Mouse (Mus musculus): ENCODE results near the gene Dydc1. TPM values are rescaled to one million over a fixed set of nuclear protein-coding genes. Genes with fewer than 3 reads are reported as not detected.

The Dydc1 gene
- polyA plus RNA-seq, 1 experiment from 2014 or later = not detected

DNA sequence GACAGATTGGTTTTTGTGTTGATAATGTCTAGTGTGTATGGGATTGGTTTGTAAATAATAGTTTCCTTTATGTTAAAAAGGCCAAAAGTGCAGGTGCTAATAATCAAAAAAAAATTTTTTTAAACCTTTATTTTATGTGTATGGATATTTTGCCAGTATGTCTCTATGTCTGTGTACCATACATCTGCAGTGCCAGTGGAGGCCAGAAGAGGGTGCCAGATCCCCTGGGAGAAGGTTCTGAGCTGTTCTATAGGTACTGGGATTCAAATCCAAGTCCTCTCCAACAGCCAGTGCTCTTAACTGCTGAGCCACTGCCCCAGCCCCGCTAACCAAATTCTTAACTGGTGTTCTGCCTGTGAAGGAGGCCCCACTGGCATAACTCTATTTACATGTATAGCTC, 14.8 kb downstream of the Dydc1 start:
- Histone ChIP-seq H3K4me3 (ENCODE audit: low read depth, low read length) (no peak overlapping the region), H3K27me3 (ENCODE audit: control insufficient read depth, insufficient read depth, low read length) (no peaks in the 10 kb centered on the region), H3K9me3 (ENCODE audit: control insufficient read depth, low read length) (no peaks in the 10 kb centered on the region), H3K27ac (ENCODE audit: low read depth, low read length) (no peak overlapping the region), H3K4me2 (ENCODE audit: low read depth) (no peak overlapping the region), H3K36me3 (ENCODE audit: control insufficient read depth, insufficient read depth, low read length) (no peaks in the 10 kb centered on the region), H3K9ac (ENCODE audit: low read length) (no peak overlapping the region), H3K4me1 (ENCODE audit: control insufficient read depth, insufficient read depth, low read length) (no peaks in the 10 kb centered on the region)
- WGBS = 81% methylated on average over 1 of the region's 1 CpGs
- DNase-seq (ENCODE audit: low spot score) = no peak
- no peak for ATAC-seq (ENCODE audit: insufficient read depth, low FRiP score, low TSS enrichment)

DNA sequence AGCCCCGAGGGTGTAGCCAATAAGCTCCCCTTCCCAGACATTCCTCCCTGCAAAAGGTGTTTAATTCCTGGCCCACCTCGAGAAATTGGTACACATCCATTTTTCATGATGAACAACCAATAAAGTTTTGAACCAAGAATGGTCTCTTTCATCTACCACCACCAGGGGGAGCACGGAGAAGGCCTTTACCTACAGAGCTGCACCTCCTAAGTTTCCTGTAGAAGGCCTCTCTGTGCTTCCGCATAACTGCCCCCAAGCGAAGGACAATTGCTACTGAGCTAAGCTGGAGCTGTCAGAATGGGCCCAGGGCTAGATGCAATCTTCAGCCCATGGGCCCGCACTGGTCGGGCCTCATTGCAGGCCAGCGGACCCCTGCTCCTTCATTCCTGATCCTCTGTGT, 18.1 kb downstream of the Dydc1 start:
- Histone ChIP-seq H3K9me3 (ENCODE audit: control insufficient read depth, low read length) (no peaks in the 10 kb centered on the region), H3K4me1 (ENCODE audit: control insufficient read depth, insufficient read depth, low read length) (no peaks in the 10 kb centered on the region), H3K9ac (ENCODE audit: low read length) (no peak overlapping the region), H3K36me3 (ENCODE audit: control insufficient read depth, insufficient read depth, low read length) (no peaks in the 10 kb centered on the region), H3K4me3 (ENCODE audit: low read depth, low read length) (no peak overlapping the region), H3K27ac (ENCODE audit: low read depth, low read length) (no peak overlapping the region), H3K27me3 (ENCODE audit: control insufficient read depth, insufficient read depth, low read length) (no peaks in the 10 kb centered on the region), H3K4me2 (ENCODE audit: low read depth) (no peak overlapping the region)
- 56% methylated on average over 8 of the region's 8 CpGs for WGBS
- DNase-seq (ENCODE audit: low spot score) (no peak), ATAC-seq (ENCODE audit: insufficient read depth, low FRiP score, low TSS enrichment) (no peak)

DNA sequence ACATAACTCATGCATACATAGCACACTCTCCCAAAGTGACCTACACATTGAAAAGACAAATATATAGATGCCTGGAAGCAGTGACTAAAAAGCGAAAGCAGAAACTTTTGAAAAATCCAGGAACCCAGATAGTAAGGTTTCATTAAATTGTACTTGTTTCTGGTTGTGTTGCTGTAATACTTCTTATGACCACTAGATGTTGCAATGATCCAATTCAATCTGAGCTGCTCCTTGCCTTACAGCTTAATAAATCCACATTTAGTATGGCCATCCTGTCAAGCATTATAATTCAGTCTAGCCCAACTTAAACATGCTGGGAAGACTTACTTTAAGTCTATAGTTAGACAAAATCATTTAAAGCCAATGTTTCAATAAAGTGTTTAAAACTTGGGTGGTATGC, 21.4 kb downstream of the Dydc1 start:
- WGBS = 73% methylated on average over 1 of the region's 1 CpGs
- no peak overlapping the region for H3K4me3 ChIP-seq (ENCODE audit: low read depth, low read length)
- ATAC-seq (ENCODE audit: insufficient read depth, low FRiP score, low TSS enrichment) (no peak), DNase-seq (ENCODE audit: low spot score) (no peak)
- H3K4me2 ChIP-seq (ENCODE audit: low read depth) = no peak overlapping the region
- no peaks in the 10 kb centered on the region for H3K36me3 ChIP-seq (ENCODE audit: control insufficient read depth, insufficient read depth, low read length)
- no peaks in the 10 kb centered on the region for H3K9me3 ChIP-seq (ENCODE audit: control insufficient read depth, low read length)
- H3K9ac ChIP-seq (ENCODE audit: low read length) = no peak overlapping the region
- no peaks in the 10 kb centered on the region for H3K27me3 ChIP-seq (ENCODE audit: control insufficient read depth, insufficient read depth, low read length)
- H3K4me1 ChIP-seq (ENCODE audit: control insufficient read depth, insufficient read depth, low read length) = no peaks in the 10 kb centered on the region
- H3K27ac ChIP-seq (ENCODE audit: low read depth, low read length) = no peak overlapping the region

DNA sequence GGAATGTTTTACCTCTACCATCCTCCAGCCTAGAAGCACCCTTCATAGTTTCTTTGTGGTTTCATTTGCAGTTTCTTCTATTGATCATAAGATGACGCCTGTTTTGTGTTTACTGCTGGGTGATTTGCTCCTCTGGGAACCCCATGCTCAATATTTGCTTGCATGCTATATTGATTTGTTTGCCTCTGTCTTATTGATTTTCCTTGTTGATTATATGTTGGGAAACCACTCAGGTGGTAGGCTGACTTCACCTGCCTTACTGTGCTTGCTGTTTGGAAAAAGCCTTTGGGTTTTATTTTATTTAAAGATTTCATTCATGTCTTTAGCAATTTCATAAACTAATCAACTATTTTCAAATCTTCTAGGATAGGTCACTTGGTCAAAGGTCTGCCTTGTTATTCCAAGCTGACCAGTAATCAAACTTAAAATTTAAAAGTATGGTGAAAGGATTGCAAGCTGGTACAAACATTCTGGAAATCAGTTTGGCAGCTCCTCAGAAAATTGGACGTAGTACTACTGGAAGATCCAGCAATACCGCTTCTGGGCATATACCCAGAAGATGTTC, 23.7 kb downstream of the Dydc1 start:
- 94% methylated on average over 3 of the region's 3 CpGs for WGBS
- no peak overlapping the region for H3K4me2 ChIP-seq (ENCODE audit: low read depth)
- H3K9me3 ChIP-seq (ENCODE audit: control insufficient read depth, low read length) = no peaks in the 10 kb centered on the region
- H3K27ac ChIP-seq (ENCODE audit: low read depth, low read length) = no peak overlapping the region
- no peaks in the 10 kb centered on the region for H3K4me1 ChIP-seq (ENCODE audit: control insufficient read depth, insufficient read depth, low read length)
- ATAC-seq (ENCODE audit: insufficient read depth, low FRiP score, low TSS enrichment) = no peak
- no peaks in the 10 kb centered on the region for H3K36me3 ChIP-seq (ENCODE audit: control insufficient read depth, insufficient read depth, low read length)
- H3K9ac ChIP-seq (ENCODE audit: low read length) = no peak overlapping the region
- H3K27me3 ChIP-seq (ENCODE audit: control insufficient read depth, insufficient read depth, low read length) = no peaks in the 10 kb centered on the region
- H3K4me3 ChIP-seq (ENCODE audit: low read depth, low read length) = no peak overlapping the region
- no peak for DNase-seq (ENCODE audit: low spot score)

DNA sequence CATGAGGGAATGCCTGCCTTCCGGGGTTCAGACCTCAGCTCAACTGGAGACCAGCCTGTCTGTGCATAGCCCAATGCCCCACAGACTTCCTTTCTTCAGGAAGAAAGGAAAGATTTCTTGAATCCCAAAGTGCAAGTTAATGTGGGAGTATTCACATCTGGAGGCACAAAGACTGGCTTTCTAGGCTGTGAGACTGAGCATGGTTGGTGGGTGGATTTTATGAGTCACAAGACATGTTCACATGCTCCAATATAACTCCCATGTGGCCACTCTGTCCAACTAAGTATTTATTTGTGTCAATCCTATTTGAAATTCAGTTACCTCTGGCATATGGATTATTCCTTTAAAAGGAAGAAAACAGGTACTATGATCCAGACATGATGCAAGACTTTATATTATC, 26.0 kb downstream of the Dydc1 start:
- WGBS = 85% methylated on average over 1 of the region's 1 CpGs
- H3K9ac ChIP-seq (ENCODE audit: low read length) = no peak overlapping the region
- no peaks in the 10 kb centered on the region for H3K4me1 ChIP-seq (ENCODE audit: control insufficient read depth, insufficient read depth, low read length)

DNA sequence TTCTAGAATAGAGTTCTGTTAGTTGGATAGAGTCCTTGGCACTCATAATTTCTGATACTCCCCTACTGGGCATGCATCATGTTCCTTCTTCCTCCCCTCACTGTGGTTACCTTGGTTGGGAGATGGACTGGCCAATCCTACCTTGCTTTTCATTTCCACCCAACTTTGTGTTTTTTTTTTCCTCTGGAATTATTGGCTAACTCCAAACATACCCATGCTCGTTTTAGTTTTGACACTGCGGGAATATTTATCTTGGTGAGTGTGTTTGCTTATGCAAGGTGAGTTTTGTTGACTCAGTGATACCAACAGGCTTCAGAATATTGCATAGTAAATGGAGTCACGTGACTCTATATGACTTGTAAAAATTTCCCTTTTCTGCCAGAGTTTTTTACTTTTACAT, 28.0 kb downstream of the Dydc1 start:
- no peaks in the 10 kb centered on the region for H3K9me3 ChIP-seq (ENCODE audit: control insufficient read depth, low read length)
- no peaks in the 10 kb centered on the region for H3K27me3 ChIP-seq (ENCODE audit: control insufficient read depth, insufficient read depth, low read length)
- H3K27ac ChIP-seq (ENCODE audit: low read depth, low read length) = no peak overlapping the region
- H3K9ac ChIP-seq (ENCODE audit: low read length) = no peak overlapping the region
- no peak for DNase-seq (ENCODE audit: low spot score)
- 86% methylated on average over 3 of the region's 3 CpGs for WGBS
- no peaks in the 10 kb centered on the region for H3K36me3 ChIP-seq (ENCODE audit: control insufficient read depth, insufficient read depth, low read length)
- no peak for ATAC-seq (ENCODE audit: insufficient read depth, low FRiP score, low TSS enrichment)
- H3K4me3 ChIP-seq (ENCODE audit: low read depth, low read length) = no peak overlapping the region
- H3K4me1 ChIP-seq (ENCODE audit: control insufficient read depth, insufficient read depth, low read length) = no peaks in the 10 kb centered on the region
- no peak overlapping the region for H3K4me2 ChIP-seq (ENCODE audit: low read depth)

More for the DNA sequence above, 26.0 kb downstream of the Dydc1 start:
- Histone ChIP-seq H3K27me3 (ENCODE audit: control insufficient read depth, insufficient read depth, low read length) (no peaks in the 10 kb centered on the region), H3K27ac (ENCODE audit: low read depth, low read length) (no peak overlapping the region), H3K9me3 (ENCODE audit: control insufficient read depth, low read length) (no peaks in the 10 kb centered on the region), H3K4me2 (ENCODE audit: low read depth) (no peak overlapping the region), H3K36me3 (ENCODE audit: control insufficient read depth, insufficient read depth, low read length) (no peaks in the 10 kb centered on the region), H3K4me3 (ENCODE audit: low read depth, low read length) (no peak overlapping the region)
- DNase-seq (ENCODE audit: low spot score) = no peak
- ATAC-seq (ENCODE audit: insufficient read depth, low FRiP score, low TSS enrichment) = no peak

DNA sequence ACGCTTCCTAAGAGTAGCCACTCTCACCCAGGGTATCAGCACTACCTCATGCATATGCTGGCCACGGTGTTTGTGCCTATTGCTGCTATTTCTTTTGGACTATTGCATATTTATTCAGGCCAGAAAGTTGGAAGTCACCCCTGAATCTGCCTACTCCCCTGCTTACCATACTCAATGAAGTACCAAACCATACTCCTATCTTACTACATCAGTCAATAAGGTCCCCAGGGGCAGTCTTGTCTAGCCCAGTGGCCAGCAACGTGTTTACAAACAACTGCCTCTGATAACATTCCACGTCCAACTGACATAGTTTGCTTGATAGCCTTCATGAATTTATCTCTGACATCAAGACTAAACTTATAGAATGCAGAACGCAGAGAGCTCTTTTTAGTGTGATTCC, 28.5 kb downstream of the Dydc1 start:
- no peak overlapping the region for H3K9ac ChIP-seq (ENCODE audit: low read length)
- no peaks in the 10 kb centered on the region for H3K9me3 ChIP-seq (ENCODE audit: control insufficient read depth, low read length)
- no peaks in the 10 kb centered on the region for H3K36me3 ChIP-seq (ENCODE audit: control insufficient read depth, insufficient read depth, low read length)
- no peak overlapping the region for H3K4me3 ChIP-seq (ENCODE audit: low read depth, low read length)
- no peaks in the 10 kb centered on the region for H3K4me1 ChIP-seq (ENCODE audit: control insufficient read depth, insufficient read depth, low read length)
- H3K4me2 ChIP-seq (ENCODE audit: low read depth) = no peak overlapping the region
- ATAC-seq (ENCODE audit: insufficient read depth, low FRiP score, low TSS enrichment) (no peak), DNase-seq (ENCODE audit: low spot score) (no peak)
- H3K27ac ChIP-seq (ENCODE audit: low read depth, low read length) = no peak overlapping the region
- WGBS = 86% methylated on average over 5 of the region's 5 CpGs
- H3K27me3 ChIP-seq (ENCODE audit: control insufficient read depth, insufficient read depth, low read length) = no peaks in the 10 kb centered on the region

DNA sequence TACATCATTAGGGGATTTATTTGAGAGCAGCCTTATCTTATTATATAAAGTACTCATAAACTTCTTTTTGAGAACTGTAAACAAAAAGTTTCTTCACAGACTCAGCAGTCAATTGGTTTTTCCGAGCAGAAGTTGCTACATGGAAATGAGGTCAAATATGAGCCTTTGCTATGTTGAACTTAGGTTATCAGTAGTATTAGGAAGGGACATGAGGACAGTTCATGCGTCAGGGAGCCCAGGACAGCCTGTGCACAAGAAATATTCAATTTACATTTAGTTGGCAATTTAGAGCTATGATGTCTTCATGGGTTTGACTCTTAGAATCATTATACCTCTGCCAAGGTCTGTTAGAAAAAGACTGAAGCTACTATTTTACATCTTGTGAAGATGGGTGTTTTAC, 29.6 kb downstream of the Dydc1 start:
- H3K4me2 ChIP-seq (ENCODE audit: low read depth) = no peak overlapping the region
- no peaks in the 10 kb centered on the region for H3K36me3 ChIP-seq (ENCODE audit: control insufficient read depth, insufficient read depth, low read length)
- no peak overlapping the region for H3K4me3 ChIP-seq (ENCODE audit: low read depth, low read length)
- no peaks in the 10 kb centered on the region for H3K4me1 ChIP-seq (ENCODE audit: control insufficient read depth, insufficient read depth, low read length)
- H3K9me3 ChIP-seq (ENCODE audit: control insufficient read depth, low read length) = no peaks in the 10 kb centered on the region
- 82% methylated on average over 2 of the region's 2 CpGs for WGBS
- H3K9ac ChIP-seq (ENCODE audit: low read length) = no peak overlapping the region
- ATAC-seq (ENCODE audit: insufficient read depth, low FRiP score, low TSS enrichment) = no peak
- H3K27me3 ChIP-seq (ENCODE audit: control insufficient read depth, insufficient read depth, low read length) = no peaks in the 10 kb centered on the region
- H3K27ac ChIP-seq (ENCODE audit: low read depth, low read length) = no peak overlapping the region
- no peak for DNase-seq (ENCODE audit: low spot score)

DNA sequence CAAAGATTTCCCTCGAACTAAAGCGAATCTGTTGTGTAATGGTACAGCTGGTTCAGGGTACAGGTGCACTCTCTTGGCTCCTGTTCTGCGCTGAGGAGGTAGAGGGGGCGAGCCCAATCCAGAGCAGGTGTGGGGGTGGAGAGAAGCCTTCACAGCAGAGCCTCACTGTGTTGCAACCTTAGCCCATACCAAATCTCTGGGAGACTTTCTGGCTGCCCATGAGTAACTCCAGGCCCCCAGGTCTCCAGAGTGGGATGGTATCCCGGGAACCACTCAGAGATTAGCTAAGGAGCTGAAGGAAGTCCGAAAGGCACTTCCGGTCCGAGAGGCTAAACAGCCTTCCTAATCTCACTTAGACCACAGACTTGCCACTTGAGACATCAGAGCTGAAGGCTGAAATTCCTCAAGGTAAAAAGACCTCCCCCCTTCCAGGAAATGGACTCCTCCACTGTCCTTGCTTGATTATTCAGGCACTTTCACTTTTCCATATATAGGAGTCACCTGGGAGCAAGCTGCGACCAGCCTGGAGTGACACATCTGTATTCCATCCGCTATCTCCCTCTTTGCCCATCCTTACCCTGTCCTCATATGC, 32.2 kb downstream of the Dydc1 start, which contains the start of gene Mat1a:
Gene Mat1a, plus strand, starts transcription at position 183 of the 592 bp plus-strand sequence.
- H3K27ac ChIP-seq (ENCODE audit: low read depth, low read length) = no peak within 1 kb of the TSS
- no peak within 1 kb of the TSS for H3K4me3 ChIP-seq (ENCODE audit: low read depth, low read length)
- H3K4me1 ChIP-seq (ENCODE audit: control insufficient read depth, insufficient read depth, low read length) = no peaks in the 10 kb centered on the region
- WGBS = 71% methylated on average over 10 of the region's 10 CpGs
- H3K4me2 ChIP-seq (ENCODE audit: low read depth) = no peak within 1 kb of the TSS
- DNase-seq (ENCODE audit: low spot score) = no peak
- H3K36me3 ChIP-seq (ENCODE audit: control insufficient read depth, insufficient read depth, low read length) = no peaks in the 10 kb centered on the region
- no peak for ATAC-seq (ENCODE audit: insufficient read depth, low FRiP score, low TSS enrichment)
- H3K27me3 ChIP-seq (ENCODE audit: control insufficient read depth, insufficient read depth, low read length) = no peaks in the 10 kb centered on the region
- no peaks in the 10 kb centered on the region for H3K9me3 ChIP-seq (ENCODE audit: control insufficient read depth, low read length)
- H3K9ac ChIP-seq (ENCODE audit: low read length) = no peak within 1 kb of the TSS
